Mouse (Mus musculus) regulatory T cell (primary cell): ENCODE measurements at regions not wholly inside any gene's neighbourhood (a gene's known extent, or its start where the extent isn't known, plus 50 kb on each side); places are given as distances from the start of the nearest gene placed in this dataset.
"Not testable (repeated sequence)": the region's sequence is repeated elsewhere in the genome, so short reads cannot be mapped to it uniquely, and the experiment has no call there.

Source experiments
- in situ Hi-C: fragments of 300-600 bp; cut with MboI, MseI; formaldehyde crosslinking; loops from one replicate; pipeline ENCODE4 v1.15.1; 2025; ENCODE audit warnings: high pct_unique_total_duplicates

DNA sequence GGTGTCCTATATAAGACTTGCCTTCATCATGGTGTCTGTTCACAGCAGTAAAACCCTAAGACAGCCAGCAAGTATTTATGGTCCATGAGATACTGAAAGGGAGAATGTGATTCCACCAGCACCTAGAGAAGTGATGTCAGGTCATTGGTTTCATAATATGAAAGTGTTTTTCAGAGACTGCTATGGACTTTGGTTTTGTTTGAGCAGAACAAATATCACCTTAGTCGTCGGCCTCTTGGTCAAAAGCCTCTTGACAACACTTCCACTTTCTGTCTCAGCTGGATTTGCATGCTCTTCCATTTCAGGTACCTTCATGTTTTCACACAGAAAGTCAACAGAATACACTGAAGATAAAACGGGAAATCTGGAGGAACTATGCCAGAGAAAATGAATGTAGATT, 56.7 kb upstream of the Lrrc8b start:
- in situ Hi-C loops: no loop called here

DNA sequence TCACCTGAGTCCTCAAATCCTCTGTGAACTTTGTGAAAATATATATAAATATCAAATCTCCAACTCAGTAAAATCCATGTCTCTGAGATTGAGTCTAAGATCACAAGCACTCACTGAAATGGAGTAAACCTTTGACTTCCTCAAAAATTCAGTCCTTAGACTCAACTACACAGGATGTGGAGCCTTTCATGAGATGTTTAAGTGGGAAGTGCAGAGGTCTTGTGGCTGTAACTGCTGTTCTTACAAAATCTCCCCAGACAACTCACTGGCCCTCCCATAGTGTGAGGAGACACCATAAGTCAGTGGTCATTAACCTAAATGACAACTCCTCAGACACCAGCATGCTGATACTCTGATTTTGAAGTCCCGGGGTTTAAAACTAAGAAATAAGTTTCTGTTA, 59.2 kb upstream of the Lrrc8b start:
- in situ Hi-C loops: not testable (repeated sequence)

DNA sequence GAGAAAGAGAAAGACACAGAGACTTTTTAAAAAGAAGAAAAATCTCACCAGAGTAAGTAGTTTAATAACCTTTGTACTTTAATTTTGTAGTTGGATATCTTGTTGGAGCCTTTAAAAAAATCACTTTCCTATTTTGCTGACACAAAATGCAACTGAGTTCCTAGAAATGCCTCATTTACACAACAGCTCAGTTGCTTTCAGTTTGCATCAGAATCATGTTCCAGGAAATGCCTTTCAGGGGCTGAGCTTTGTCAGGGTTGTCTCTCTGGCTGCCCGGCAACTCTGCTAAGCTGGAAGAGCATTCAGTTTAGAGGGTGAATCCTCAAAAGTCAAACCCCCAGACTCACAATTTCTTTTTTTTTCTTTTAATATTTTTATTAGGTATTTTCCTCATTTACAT, 60.5 kb upstream of the Gbp6 start:
- in situ Hi-C loops: loop anchor here (5.0 kb wide), 1 partner anchor 352 kb away; no protein-coding TSS in a partner anchor

DNA sequence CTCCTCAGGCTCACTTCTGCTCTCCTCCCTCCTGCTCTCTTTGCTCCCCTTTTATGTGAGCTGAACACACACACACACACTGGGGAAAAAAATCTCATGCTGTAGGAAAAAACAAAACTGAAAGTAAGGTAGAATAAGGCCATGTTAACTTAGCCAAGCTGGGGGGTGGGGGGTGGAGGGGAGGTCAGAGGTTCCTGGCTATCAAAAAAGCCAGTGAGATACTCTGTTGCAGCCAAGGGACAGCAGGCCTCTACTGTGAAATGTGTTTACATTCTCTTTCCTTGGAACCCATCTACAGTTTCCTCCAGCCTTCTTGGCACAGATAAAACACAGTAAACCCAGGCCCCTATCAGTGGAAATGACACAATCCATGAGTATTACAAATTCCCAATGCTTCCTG, 53.0 kb upstream of the Gbp6 start:
- in situ Hi-C loops: loop anchor here (5.0 kb wide), 1 partner anchor 74 kb away; no protein-coding TSS in a partner anchor

DNA sequence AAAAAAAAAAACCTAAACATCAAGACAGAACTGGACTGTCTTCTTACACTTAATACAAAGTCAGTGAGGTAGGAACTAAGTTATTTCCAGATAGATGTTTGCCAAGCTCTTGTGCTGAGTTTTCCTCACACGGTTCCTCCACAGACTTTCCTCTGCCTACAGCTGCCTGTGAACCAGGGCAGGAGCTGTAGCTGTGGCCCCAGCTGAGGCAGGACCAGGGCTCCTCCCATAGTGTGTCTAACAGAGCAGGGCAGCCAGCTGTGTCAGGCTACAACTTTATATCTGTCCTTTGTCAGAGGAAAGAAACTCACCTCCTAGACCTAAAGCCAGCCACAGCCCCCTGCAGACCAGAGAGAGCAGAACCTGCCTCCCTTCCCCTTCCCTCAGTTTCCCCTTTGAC, 52.5 kb upstream of the Gbp6 start:
- in situ Hi-C loops: loop anchor here (5.0 kb wide), 1 partner anchor 74 kb away; no protein-coding TSS in a partner anchor

DNA sequence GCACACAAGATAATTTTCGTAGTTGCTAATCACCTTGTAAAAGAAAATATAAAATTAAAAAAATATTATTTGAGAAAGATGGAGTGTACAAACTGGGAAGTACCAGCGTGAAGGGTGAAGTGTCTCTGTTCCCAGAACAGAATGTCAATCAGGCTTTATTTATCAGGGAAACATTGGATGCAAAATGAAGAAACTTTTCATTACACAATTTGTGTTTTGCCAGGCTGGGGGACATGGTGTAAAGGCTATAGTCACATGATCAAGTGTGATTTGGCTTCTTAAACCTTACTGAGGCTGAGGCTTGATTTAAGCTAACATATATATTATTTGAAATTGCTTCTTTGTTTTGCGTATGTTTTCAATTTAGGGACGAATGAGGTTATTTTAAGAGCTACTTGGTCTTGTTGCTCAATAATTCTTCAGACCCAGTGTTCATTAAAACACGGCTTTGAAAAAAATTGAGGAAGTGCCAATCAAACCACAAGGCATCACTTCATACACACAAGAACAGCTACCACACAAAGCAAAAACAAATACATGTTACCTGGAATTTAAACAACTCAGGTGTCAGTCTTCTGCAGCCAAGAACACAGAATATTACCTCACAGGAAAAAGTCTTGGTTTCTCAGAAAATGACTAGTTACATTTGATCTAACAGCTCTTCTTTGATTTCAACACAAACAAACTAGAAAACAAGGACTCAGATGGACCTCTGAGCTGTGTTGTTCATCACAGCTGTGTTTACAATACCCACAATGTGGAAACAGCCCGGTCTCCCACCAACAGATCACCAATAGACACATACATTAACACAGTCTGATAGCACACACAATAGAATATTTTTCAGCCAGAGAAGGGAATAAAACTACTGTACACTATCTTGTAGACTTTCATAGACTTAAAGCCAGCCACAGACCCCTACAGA, 51.6 kb upstream of the Gbp6 start:
- in situ Hi-C loops: loop anchor here (5.0 kb wide), 1 partner anchor 73 kb away; no protein-coding TSS in a partner anchor

DNA sequence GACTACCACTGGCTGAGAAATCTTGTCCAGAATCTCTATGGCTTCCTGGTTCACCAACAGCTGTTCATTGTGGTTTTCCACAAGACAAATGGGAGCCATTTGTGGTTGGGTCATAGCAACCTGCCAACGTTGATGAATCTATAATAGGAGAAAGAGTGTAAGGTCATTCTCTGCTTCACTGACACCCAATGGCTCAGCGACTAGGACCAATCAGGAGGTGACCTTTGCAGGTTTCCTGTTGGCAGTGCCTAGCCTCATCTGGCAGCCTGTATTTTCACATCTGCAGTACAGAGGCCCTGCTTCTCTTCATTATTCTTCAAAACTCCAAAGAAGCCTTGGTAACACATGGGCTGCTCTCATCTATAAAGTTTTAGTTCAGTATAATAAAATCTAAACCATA, 50.3 kb upstream of the Gbp6 start:
- in situ Hi-C loops: not testable (repeated sequence)
